Mouse (Mus musculus) embryonic facial prominence, embryonic 14.5 days (tissue): ENCODE results near the gene Lbhd2. TPM values are rescaled to one million over a fixed set of nuclear protein-coding genes. Genes with fewer than 3 reads are reported as not detected.

Source experiments
- ATAC-seq: fragments of 200-750 bp; cut with Nextera tagmentation; 2 replicates; pipeline ENCODE4 v1.8.0; 2017; ENCODE audit warnings: low read depth, moderate number of reproducible peaks, moderate TSS enrichment
- DNase-seq: peaks from one replicate; pipeline ENCODE4 v3.0.0-alpha.2; 2015; ENCODE audit warnings: low spot score
- H3K27ac ChIP-seq: fragments of 300-500 bp; sonication (generic); replicated peaks from 2 replicates; pipeline ENCODE4 v1.5.1; 2014; ENCODE audit warnings: low read depth, mild to moderate bottlenecking, low read length, moderate library complexity
- H3K27me3 ChIP-seq: fragments of 300-500 bp; sonication (generic); replicated peaks from 2 replicates; pipeline ENCODE4 v1.6.1; 2014; ENCODE audit warnings: low read length; ENCODE audit not compliant: control insufficient read depth, insufficient read depth
- H3K36me3 ChIP-seq: fragments of 300-500 bp; sonication (generic); 2 replicates; pipeline ENCODE4 v1.6.1; 2014; ENCODE audit warnings: low read length, mixed read lengths; ENCODE audit not compliant: control insufficient read depth, insufficient read depth
- H3K4me1 ChIP-seq: fragments of 300-500 bp; sonication (generic); 2 replicates; pipeline ENCODE4 v1.6.1; 2014; ENCODE audit warnings: antibody characterized with exemption, low read length; ENCODE audit not compliant: control insufficient read depth, insufficient read depth
- H3K4me2 ChIP-seq: fragments of 300-500 bp; sonication (generic); 2 replicates; pipeline ENCODE4 v1.6.1; 2014; ENCODE audit warnings: low read depth, mild to moderate bottlenecking, low read length, moderate library complexity, mixed read lengths
- H3K4me3 ChIP-seq: fragments of 300-500 bp; sonication (generic); 2 replicates; pipeline ENCODE4 v1.5.1; 2014; ENCODE audit warnings: low read depth, mild to moderate bottlenecking, low read length
- H3K9ac ChIP-seq: fragments of 300-500 bp; sonication (generic); 2 replicates; pipeline ENCODE4 v1.6.1; 2014; ENCODE audit warnings: low read depth, mild to moderate bottlenecking, low read length, moderate library complexity, mixed read lengths
- H3K9me3 ChIP-seq: fragments of 300-500 bp; sonication (generic); 2 replicates; pipeline ENCODE4 v1.6.1; 2016; ENCODE audit warnings: low read length; ENCODE audit not compliant: control insufficient read depth
- WGBS: fragments of 180-500 bp; shearing (Covaris S2); extraction: QIAGEN DNeasy Blood & Tissue Kit; methylation state at CpG from one replicate; pipeline ENCODE4 v1.1.7; 2014; 5-methylcytosine and 5-hydroxymethylcytosine counted together
- polyA plus RNA-seq: library from polyadenylated mRNA; unstranded; fragments of >200 nt; fragmentation: Nextera tagmentation; extraction: Ambion mirVana; gene quantifications from 2 replicates; pipeline ENCODE4 v1.2.1, GENCODE M21; 2014

The Lbhd2 gene
- polyA plus RNA-seq, result 5.5 and 5.8 TPM in 2 replicates

- no peak for DNase-seq
- peak within 1 kb of the TSS; percentile 62 for H3K9ac ChIP-seq
- no peaks in the 10 kb centered on the region for H3K9me3 ChIP-seq
- H3K27ac ChIP-seq, result no peak within 1 kb of the TSS
- peak within 1 kb of the TSS; percentile 26 for H3K4me3 ChIP-seq
- peaks cover 7% of the 10 kb centered on the region for H3K4me1 ChIP-seq
- ATAC-seq, result no peak
- WGBS, result 1% methylated on average over 20 of the region's 24 CpGs
- H3K36me3 ChIP-seq, result no peaks in the 10 kb centered on the region
- peaks cover 23% of the 10 kb centered on the region for H3K27me3 ChIP-seq
- peak within 1 kb of the TSS; percentile 54 for H3K4me2 ChIP-seq
Measured at GRCm38 (mm10) chr12:111406622-111407021, at the start of gene Lbhd2. Gene Lbhd2, plus strand, starts transcription at chr12:111406809.

GRCm38 (mm10) chr12:111360671-111361070 is 45.9 kb upstream of the Lbhd2 start:
- H3K9me3 ChIP-seq, result no peaks in the 10 kb centered on the region
- peaks cover 42% of the 10 kb centered on the region for H3K4me1 ChIP-seq
- no peaks in the 10 kb centered on the region for H3K27me3 ChIP-seq
- H3K4me2 ChIP-seq, result no peak overlapping the region
- peak; percentile 44 for DNase-seq
- no peak overlapping the region for H3K27ac ChIP-seq
- H3K9ac ChIP-seq, result no peak overlapping the region
- H3K4me3 ChIP-seq, result no peak overlapping the region
- WGBS, result 82% methylated on average over 16 of the region's 16 CpGs
- no peak for ATAC-seq
- no peaks in the 10 kb centered on the region for H3K36me3 ChIP-seq

GRCm38 (mm10) chr12:111361319-111362098 is 45.1 kb upstream of the Lbhd2 start:
- Histone ChIP-seq H3K27ac (no peak overlapping the region; the same call in 1 of the 2 replicates), H3K36me3 (no peaks in the 10 kb centered on the region), H3K4me2 (peak overlapping the region; percentile 23), H3K9me3 (no peaks in the 10 kb centered on the region), H3K9ac (no peak overlapping the region; the same call in 1 of the 2 replicates), H3K27me3 (no peaks in the 10 kb centered on the region), H3K4me1 (peaks cover 42% of the 10 kb centered on the region), H3K4me3 (no peak overlapping the region)
- DNase-seq (no peak), ATAC-seq (no peak)
- 72% methylated on average over 14 of the region's 14 CpGs for WGBS

- no peak for DNase-seq
- 88% methylated on average over 3 of the region's 3 CpGs for WGBS
Measured at GRCm38 (mm10) chr12:111364234-111364633, 42.4 kb upstream of the Lbhd2 start.

DNA sequence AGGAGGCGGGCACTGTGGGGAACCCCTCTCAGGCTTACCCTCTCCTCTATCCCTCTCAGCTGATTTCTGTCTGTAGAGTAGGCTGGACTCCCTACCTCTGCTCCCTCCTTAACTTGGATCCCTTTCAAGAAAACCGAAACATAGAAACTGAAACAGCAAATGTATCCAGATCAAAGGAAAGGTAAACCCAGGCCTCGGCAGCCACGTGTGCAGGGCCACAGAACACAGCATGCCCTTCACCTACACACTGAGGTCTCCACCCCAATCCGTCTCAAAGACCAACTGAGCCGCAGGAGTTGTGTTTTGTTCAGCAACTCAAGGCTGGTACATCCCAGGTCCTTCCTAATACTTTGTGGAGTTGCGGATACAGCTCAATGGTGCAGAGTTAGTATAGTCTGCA is 39.5 kb upstream of the Lbhd2 start:
- DNase-seq, result no peak
- ATAC-seq, result no peak
- Histone ChIP-seq H3K36me3 (no peaks in the 10 kb centered on the region), H3K4me2 (no peak overlapping the region), H3K27ac (no peak overlapping the region), H3K4me3 (no peak overlapping the region), H3K4me1 (peaks cover 33% of the 10 kb centered on the region), H3K9ac (no peak overlapping the region), H3K9me3 (no peaks in the 10 kb centered on the region), H3K27me3 (no peaks in the 10 kb centered on the region)
- WGBS, result 75% methylated on average over 7 of the region's 7 CpGs

More at GRCm38 (mm10) chr12:111364234-111364633, 42.4 kb upstream of the Lbhd2 start:
- Histone ChIP-seq H3K4me3 (no peak overlapping the region), H3K27ac (no peak overlapping the region), H3K4me1 (peaks cover 43% of the 10 kb centered on the region), H3K9me3 (no peaks in the 10 kb centered on the region), H3K36me3 (no peaks in the 10 kb centered on the region), H3K4me2 (no peak overlapping the region), H3K9ac (no peak overlapping the region), H3K27me3 (no peaks in the 10 kb centered on the region)
- ATAC-seq, result no peak

GRCm38 (mm10) chr12:111370249-111370648 is 36.4 kb upstream of the Lbhd2 start:
- Histone ChIP-seq H3K36me3 (no peaks in the 10 kb centered on the region), H3K9ac (no peak overlapping the region), H3K27me3 (no peaks in the 10 kb centered on the region), H3K4me2 (no peak overlapping the region), H3K9me3 (no peaks in the 10 kb centered on the region), H3K4me3 (no peak overlapping the region), H3K4me1 (peaks cover 28% of the 10 kb centered on the region), H3K27ac (no peak overlapping the region)
- ATAC-seq (no peak), DNase-seq (no peak)
- WGBS, result 42% methylated on average over 4 of the region's 4 CpGs

DNA sequence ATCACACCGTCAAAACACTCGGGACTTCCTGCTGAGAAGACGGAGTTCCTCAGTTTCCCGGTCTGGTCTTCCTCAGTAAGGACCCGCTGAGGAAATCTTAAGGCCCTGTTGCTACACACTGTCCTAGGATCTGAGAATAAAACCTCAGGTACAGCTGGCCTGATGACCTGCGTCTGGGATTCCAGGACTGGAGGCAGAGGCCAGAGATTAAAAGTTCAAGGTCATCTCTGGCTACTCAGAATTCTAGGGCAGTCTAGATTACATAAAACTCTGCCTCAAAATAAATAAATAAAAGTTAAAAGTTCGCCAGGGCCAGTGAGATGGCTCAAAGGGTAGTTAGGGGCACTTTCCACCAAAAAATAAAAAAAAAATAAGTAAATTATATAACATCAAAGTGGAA is 34.7 kb upstream of the Lbhd2 start:
- Histone ChIP-seq H3K4me2 (no peak overlapping the region), H3K4me1 (peaks cover 35% of the 10 kb centered on the region), H3K9ac (no peak overlapping the region), H3K27me3 (no peaks in the 10 kb centered on the region), H3K36me3 (no peaks in the 10 kb centered on the region), H3K9me3 (no peaks in the 10 kb centered on the region), H3K27ac (no peak overlapping the region), H3K4me3 (no peak overlapping the region)
- 80% methylated on average over 7 of the region's 7 CpGs for WGBS
- no peak for ATAC-seq
- DNase-seq, result no peak

DNA sequence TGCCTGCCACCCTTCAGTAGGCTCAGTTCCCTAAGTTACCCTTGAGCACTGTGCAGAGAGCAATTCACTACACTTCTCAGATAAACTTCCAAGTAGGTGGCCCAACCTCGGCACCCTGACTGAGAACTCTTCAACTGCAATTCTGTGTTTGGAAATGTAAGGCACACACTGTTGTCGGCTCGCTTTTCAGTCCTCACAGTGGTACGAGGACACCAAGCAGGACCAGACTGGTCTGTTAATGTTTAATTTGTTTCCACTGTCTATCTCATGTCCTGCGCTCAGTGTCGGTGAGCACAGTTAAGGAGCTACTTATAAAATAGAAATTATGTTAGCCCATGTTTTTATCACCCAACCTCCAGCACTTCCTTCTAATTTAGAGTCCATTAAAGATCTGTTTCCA is 33.2 kb upstream of the Lbhd2 start:
- Histone ChIP-seq H3K36me3 (no peaks in the 10 kb centered on the region), H3K9me3 (no peaks in the 10 kb centered on the region), H3K4me1 (peaks cover 25% of the 10 kb centered on the region), H3K9ac (no peak overlapping the region), H3K4me2 (no peak overlapping the region), H3K27ac (no peak overlapping the region), H3K27me3 (no peaks in the 10 kb centered on the region), H3K4me3 (no peak overlapping the region)
- 77% methylated on average over 6 of the region's 6 CpGs for WGBS
- ATAC-seq, result no peak
- no peak for DNase-seq

- H3K36me3 ChIP-seq, result no peaks in the 10 kb centered on the region
- H3K27ac ChIP-seq, result peak overlapping the region; percentile 1; the same call in 1 of the 2 replicates
- WGBS, result 57% methylated on average over 10 of the region's 10 CpGs
- peak overlapping the region; percentile 91; the same call in 1 of the 2 replicates for H3K9ac ChIP-seq
- no peak for DNase-seq
- H3K27me3 ChIP-seq, result no peaks in the 10 kb centered on the region
- H3K4me3 ChIP-seq, result 0 out of 2 replicates have a peak overlapping the region, but pooled peaks have one; percentile 3
- peak overlapping the region; percentile 87 for H3K4me2 ChIP-seq
- H3K4me1 ChIP-seq, result peaks cover 17% of the 10 kb centered on the region
- H3K9me3 ChIP-seq, result no peaks in the 10 kb centered on the region
- ATAC-seq, result no peak
Measured at GRCm38 (mm10) chr12:111374727-111375126, 31.9 kb upstream of the Lbhd2 start.
